Mouse (Mus musculus): ENCODE data around the gene Mctp1.

- TF ChIP-seq POLR2A (IDR thresholded peaks at IDR 0.05; ENCODE audit: insufficient read depth, low read length) (no peak), CTCF (IDR thresholded peaks at IDR 0.05; ENCODE audit: low read depth, low read length) (no peak), EP300 (IDR thresholded peaks at IDR 0.05; ENCODE audit: insufficient read depth, low read depth, low read length) (no peak)
Measured at GRCm38 (mm10) chr13:76750663-76751429, 366.5 kb downstream of the Mctp1 start.
